ENCODE assay signal across 7 mouse cellular contexts in the genomic region with DNA sequence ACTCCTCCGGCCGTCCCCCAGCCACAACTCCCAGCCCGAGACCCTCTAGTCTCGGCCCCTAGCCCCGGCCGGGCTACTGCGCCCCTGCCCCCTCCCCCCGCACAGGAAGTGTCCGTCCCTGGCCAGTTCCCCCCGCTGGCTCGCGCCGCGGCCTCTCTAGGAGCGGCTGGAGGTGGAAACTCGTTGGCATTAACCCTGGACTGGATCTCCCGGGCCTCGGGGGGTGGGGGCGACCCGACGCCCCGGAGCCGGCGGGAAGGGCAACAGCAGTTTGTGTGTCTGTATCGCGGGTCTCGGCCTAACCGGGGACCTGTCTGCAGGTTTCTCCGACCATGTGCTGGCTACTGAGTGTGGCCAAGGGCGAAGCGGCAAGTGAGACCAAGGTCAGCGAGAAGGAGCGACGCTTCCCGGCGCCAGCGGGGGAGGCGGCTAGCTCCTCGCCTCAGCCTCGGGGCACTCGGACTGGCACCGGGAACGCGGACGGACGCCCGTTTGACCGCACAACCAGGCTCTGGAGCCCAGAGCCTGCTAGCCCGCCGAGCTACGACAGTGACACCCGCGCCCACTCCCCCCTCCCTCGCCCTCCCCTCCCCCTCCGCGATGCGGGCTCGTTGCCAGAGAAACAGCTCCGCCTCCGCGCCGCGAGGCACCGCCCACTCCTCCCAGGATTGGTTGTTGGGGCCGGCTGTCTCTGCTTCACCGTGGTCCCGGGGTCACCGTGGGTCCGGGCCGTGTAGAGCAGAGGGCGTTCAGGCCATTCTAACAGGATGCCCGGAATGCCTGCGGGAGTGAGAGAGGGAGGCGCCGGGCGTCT. TPM values are rescaled to one million over a fixed set of nuclear protein-coding genes. Genes with fewer than 3 reads are reported as not detected.
DNase-seq lines count a peak whose midpoint lies in the region; ATAC-seq lines count a peak whose summit lies in the region.

A gene (minus strand): TSS at position 78 of the 814 bp plus-strand sequence.

- WGBS in embryonic facial prominence, embryonic 11.5 days: under 1% methylated on average over 70 of the region's 76 CpGs
- 0% methylated on average over 61 of the region's 76 CpGs for WGBS in limb, embryonic 11.5 days
- WGBS in midbrain, embryonic 14.5 days: under 1% methylated on average over 74 of the region's 76 CpGs

- H3K27me3 ChIP-seq in embryonic facial prominence, embryonic 11.5 days (ENCODE audit: control insufficient read depth, insufficient read depth, low read length): no peaks in the 10 kb centered on the region
- H3K27me3 ChIP-seq in limb, embryonic 11.5 days (ENCODE audit: control insufficient read depth, insufficient read depth, low read length): no peaks in the 10 kb centered on the region
- H3K27me3 ChIP-seq in midbrain, embryonic 14.5 days (ENCODE audit: control insufficient read depth, insufficient read depth, low read length): no peaks in the 10 kb centered on the region

- H3K4me3 ChIP-seq in embryonic facial prominence, embryonic 11.5 days (ENCODE audit: low read depth, low read length): peak within 1 kb of the TSS; percentile 82
- peak within 1 kb of the TSS; percentile 92 for H3K4me3 ChIP-seq in limb, embryonic 11.5 days (ENCODE audit: low read depth, low read length)
- H3K4me3 ChIP-seq in midbrain, embryonic 14.5 days (replicated peaks; ENCODE audit: low read depth, low read length): peak within 1 kb of the TSS; percentile 93

- peak within 1 kb of the TSS; percentile 82 for H3K9ac ChIP-seq in embryonic facial prominence, embryonic 11.5 days (replicated peaks; ENCODE audit: low read length)
- peak within 1 kb of the TSS; percentile 93 for H3K9ac ChIP-seq in limb, embryonic 11.5 days (ENCODE audit: low read length)
- H3K9ac ChIP-seq in midbrain, embryonic 14.5 days (replicated peaks; ENCODE audit: low read length): peak within 1 kb of the TSS; percentile 90

- H3K4me2 ChIP-seq in embryonic facial prominence, embryonic 11.5 days (ENCODE audit: low read depth, low read length): peak within 1 kb of the TSS; percentile 87
- peak within 1 kb of the TSS; percentile 78 for H3K4me2 ChIP-seq in limb, embryonic 11.5 days (ENCODE audit: low read depth, severe bottlenecking)
- H3K4me2 ChIP-seq in midbrain, embryonic 14.5 days (ENCODE audit: low read length): peak within 1 kb of the TSS; percentile 90

- no peaks in the 10 kb centered on the region for H3K9me3 ChIP-seq in embryonic facial prominence, embryonic 11.5 days (replicated peaks; ENCODE audit: control insufficient read depth, low read length)
- no peaks in the 10 kb centered on the region for H3K9me3 ChIP-seq in limb, embryonic 11.5 days (ENCODE audit: control insufficient read depth, low read length)
- no peaks in the 10 kb centered on the region for H3K9me3 ChIP-seq in midbrain, embryonic 14.5 days (ENCODE audit: control insufficient read depth, low read length)

- H3K36me3 ChIP-seq in embryonic facial prominence, embryonic 11.5 days (replicated peaks; ENCODE audit: control insufficient read depth, insufficient read depth, low read depth, low read length): peaks cover 2% of the 10 kb centered on the region; the same call in 1 of the 2 replicates
- peaks cover 14% of the 10 kb centered on the region for H3K36me3 ChIP-seq in limb, embryonic 11.5 days (ENCODE audit: control insufficient read depth, insufficient read depth, low read length)
- H3K36me3 ChIP-seq in midbrain, embryonic 14.5 days (ENCODE audit: control insufficient read depth, insufficient read depth, low read length): peaks cover 24% of the 10 kb centered on the region

- peak within 1 kb of the TSS; percentile 74 for H3K27ac ChIP-seq in embryonic facial prominence, embryonic 11.5 days (replicated peaks; ENCODE audit: low read depth, low read length)
- peak within 1 kb of the TSS; percentile 83 for H3K27ac ChIP-seq in limb, embryonic 11.5 days (replicated peaks; ENCODE audit: low read depth, low read length)
- H3K27ac ChIP-seq in midbrain, embryonic 14.5 days (replicated peaks; ENCODE audit: low read depth, low read length): peak within 1 kb of the TSS; percentile 94

- H3K4me1 ChIP-seq in embryonic facial prominence, embryonic 11.5 days (ENCODE audit: control insufficient read depth, insufficient read depth, low read length): no peaks in the 10 kb centered on the region
- H3K4me1 ChIP-seq in limb, embryonic 11.5 days (ENCODE audit: control insufficient read depth, insufficient read depth, low read length): peaks cover 6% of the 10 kb centered on the region
- peaks cover 14% of the 10 kb centered on the region for H3K4me1 ChIP-seq in midbrain, embryonic 14.5 days (ENCODE audit: control insufficient read depth, insufficient read depth, low read length)

- ATAC-seq in embryonic facial prominence, embryonic 11.5 days (replicated peaks; ENCODE audit: insufficient number of reproducible peaks, low FRiP score, low TSS enrichment, low read depth): peak; percentile 90
- ATAC-seq in limb, embryonic 11.5 days (ENCODE audit: insufficient number of reproducible peaks, low FRiP score, low TSS enrichment, low read depth): peak; percentile 90
- ATAC-seq in midbrain, embryonic 14.5 days (ENCODE audit: low FRiP score, low TSS enrichment): peak; percentile 94

- peak; percentile 98 for DNase-seq in adrenal gland, postnatal 14 days
- DNase-seq in embryonic facial prominence, embryonic 11.5 days (ENCODE audit: low spot score): peak; percentile 95
- peak; percentile 100 for DNase-seq in heart, adult 11 months
- DNase-seq in kidney, adult 18-20 months: peak; percentile 98
- peak; percentile 96 for DNase-seq in limb, embryonic 11.5 days (ENCODE audit: low spot score)
- peak; percentile 96 for DNase-seq in midbrain, embryonic 14.5 days
- peak; percentile 76 to 90 for DNase-seq in spleen, adult 18-20 months

RNA-seq across cellular contexts. Expression of the gene that starts here (rescaled TPM):
- 31.2 and 33.3 TPM in 2 replicates for total RNA-seq in adrenal gland, postnatal 14 days (2021)
- 6.1 and 6.4 TPM in 2 replicates for polyA plus RNA-seq in embryonic facial prominence, embryonic 11.5 days (2014; fragmentation: Nextera tagmentation; extraction: Ambion mirVana)
- polyA plus RNA-seq in limb, embryonic 11.5 days (2014; fragmentation: Nextera tagmentation; extraction: Ambion mirVana): 6.0 TPM in 2 replicates
- 5.1 and 12.9 TPM in 2 replicates for polyA plus RNA-seq in midbrain, embryonic 14.5 days (2014; fragmentation: Nextera tagmentation; extraction: Ambion mirVana)

Comparison
In these comparisons a context has a peak if more than half of its experiments do, and no peak if none do; other contexts are left out.
1. Peak in every context shown above with its lines: DNase-seq, ATAC-seq, H3K4me3 ChIP-seq and H3K27ac ChIP-seq.